Mouse (Mus musculus) skeletal muscle tissue, postnatal 0 days (tissue): ENCODE data around the gene S100a8. TPM values are rescaled to one million over a fixed set of nuclear protein-coding genes. Genes with fewer than 3 reads are reported as not detected.

Source experiments
- polyA plus RNA-seq: library from polyadenylated mRNA; unstranded; fragments of >200 nt; fragmentation: Nextera tagmentation; extraction: Ambion mirVana; gene quantifications from 2 replicates; pipeline ENCODE4 v1.2.1, GENCODE M21; 2015

Gene S100a8
- 18.5 and 28.7 TPM in 2 replicates for polyA plus RNA-seq

DNA sequence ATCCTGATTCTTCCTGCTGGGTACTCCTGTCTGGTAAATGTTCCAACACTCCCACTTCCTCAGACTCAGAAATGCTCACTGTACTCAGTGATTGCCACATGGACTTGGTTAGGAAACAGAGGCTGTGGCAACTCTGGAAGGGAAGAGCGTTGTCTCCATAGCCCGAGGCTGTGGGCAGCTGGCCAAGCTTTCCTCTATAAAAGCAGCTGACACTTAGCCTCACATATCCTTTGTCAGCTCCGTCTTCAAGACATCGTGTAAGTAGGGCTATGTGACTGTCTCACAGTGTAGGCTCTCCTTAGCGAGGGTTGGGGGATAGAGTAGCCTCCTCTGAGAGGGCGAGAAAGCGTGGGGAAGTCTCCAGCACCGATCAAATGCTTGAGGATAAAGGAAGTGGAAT is at the start of gene S100a8:
S100a8 (plus strand) TSS at position 133 of the 400 bp plus-strand sequence.

DNA sequence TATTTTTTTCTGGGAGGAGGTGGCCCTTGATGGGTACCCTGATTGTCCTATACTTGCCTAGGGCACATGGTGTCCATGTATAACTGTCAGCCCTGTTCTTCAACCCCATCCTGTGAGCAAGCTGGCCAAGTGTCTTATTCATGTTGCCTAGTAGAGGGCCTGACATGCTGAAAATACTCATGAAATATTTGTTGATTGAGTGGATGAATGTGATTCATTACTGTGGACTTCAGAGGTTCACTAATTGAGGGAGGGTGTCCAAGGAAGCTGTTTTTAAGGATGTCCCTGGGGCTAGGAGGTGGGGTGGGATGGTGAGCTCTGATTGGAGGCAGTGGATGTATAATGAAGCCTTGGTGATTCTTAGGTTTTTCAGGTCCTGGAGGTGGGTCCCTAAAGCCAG is 15.1 kb upstream of the S100a8 start, which contains the start of gene S100a7a:
S100a7a (plus strand) TSS at position 301 of the 400 bp plus-strand sequence.

DNA sequence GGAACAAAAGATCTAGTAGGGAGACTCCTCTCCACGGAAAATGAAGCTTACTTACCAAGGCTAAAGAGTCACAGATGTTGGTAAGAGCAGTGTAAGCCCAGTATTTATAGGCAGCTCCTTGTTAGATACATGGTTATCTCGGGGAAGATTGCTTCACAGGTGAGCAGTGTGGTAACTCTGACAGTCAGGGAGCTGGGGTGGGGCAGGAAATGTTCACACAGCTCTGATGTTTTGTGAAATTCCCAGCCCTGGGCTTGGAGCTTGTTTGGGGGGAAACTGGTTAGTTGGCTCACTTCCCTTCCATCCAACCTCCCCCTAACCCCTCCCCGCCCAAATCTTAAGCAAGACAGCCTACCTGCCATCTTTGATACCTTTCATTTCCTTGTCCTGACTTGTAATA is 26.8 kb downstream of the S100a8 start, which contains the start of gene S100a9:
S100a9 (minus strand) TSS at position 109 of the 400 bp plus-strand sequence.

Other genes with a start within 250 kb of the S100a8 start
- 9.1 and 9.9 TPM in 2 replicates for gene Ints3, start 235.4 kb upstream of the S100a8 start, polyA plus RNA-seq
- 7.6 and 8.8 TPM in 2 replicates for gene Npr1, start 203.1 kb upstream of the S100a8 start, polyA plus RNA-seq
- gene Ilf2, start 192.9 kb upstream of the S100a8 start, polyA plus RNA-seq, result 58.2 and 62.9 TPM in 2 replicates
- 118 and 120 TPM in 2 replicates for gene Snapin, start 177.9 kb upstream of the S100a8 start, polyA plus RNA-seq
- gene Chtop, start 159.5 kb upstream of the S100a8 start, polyA plus RNA-seq, result 66.7 and 74.5 TPM in 2 replicates
- gene S100a1, start 154.6 kb upstream of the S100a8 start, polyA plus RNA-seq, result 49.4 and 84.8 TPM in 2 replicates
- gene S100a13, start 154.5 kb upstream of the S100a8 start, polyA plus RNA-seq, result 55.8 and 71.4 TPM in 2 replicates
- 4.5 TPM in 1 of 2 replicates, not detected in the other for gene S100a14, start 142.1 kb upstream of the S100a8 start, polyA plus RNA-seq
- 130 and 181 TPM in 2 replicates for gene S100a16, start 131.7 kb upstream of the S100a8 start, polyA plus RNA-seq
- gene S100a3, start 108.4 kb upstream of the S100a8 start, polyA plus RNA-seq, result 1.2 TPM in 2 replicates
- not detected in 2 replicates for gene S100a2, start 78.7 kb upstream of the S100a8 start, polyA plus RNA-seq
- gene Gm42674, start 67.1 kb upstream of the S100a8 start, polyA plus RNA-seq, result not detected in 2 replicates
- 14.1 and 14.6 TPM in 2 replicates for gene S100a4, start 65.2 kb upstream of the S100a8 start, polyA plus RNA-seq
- not detected in 2 replicates for gene S100a5, start 60.5 kb upstream of the S100a8 start, polyA plus RNA-seq
- 205 and 259 TPM in 2 replicates for gene S100a6, start 56.1 kb upstream of the S100a8 start, polyA plus RNA-seq
- gene S100a7a, start 15.0 kb upstream of the S100a8 start, polyA plus RNA-seq, result not detected in 2 replicates
- 8.7 and 17.2 TPM in 2 replicates for gene S100a9, start 26.7 kb downstream of the S100a8 start, polyA plus RNA-seq
- 0.15 TPM in 1 of 2 replicates, not detected in the other for gene Pglyrp4, start 57.9 kb downstream of the S100a8 start, polyA plus RNA-seq
- gene Gm5849, start 108.9 kb downstream of the S100a8 start, polyA plus RNA-seq, result not detected in 2 replicates